Mouse (Mus musculus) cerebellum, postnatal 4 days (tissue): ENCODE measurements at regions not wholly inside any gene's neighbourhood (a gene's known extent, or its start where the extent isn't known, plus 50 kb on each side); places are given as distances from the start of the nearest gene placed in this dataset.
A peak's percentile ranks its signal among the peaks of the same experiment; 100 is the strongest.

Experiments used
- DNase-seq, 2 experiments: peaks; one replicate each; pipeline ENCODE4 v3.0.0; 2022; ENCODE audit warnings: low spot score in 2 of 2, mixed read lengths in 1 of 2

- DNase-seq: no peak
These were observed 55.1 kb upstream of the Gpc1 start for GRCm38 (mm10) chr1:92776353-92776752.

GRCm38 (mm10) chr1:92775908-92776307 lies 55.5 kb upstream of the Gpc1 start:
- DNase-seq: no peak

- DNase-seq: no peak
These were observed 56.4 kb upstream of the Gpc1 start for GRCm38 (mm10) chr1:92774743-92775692.

DNA sequence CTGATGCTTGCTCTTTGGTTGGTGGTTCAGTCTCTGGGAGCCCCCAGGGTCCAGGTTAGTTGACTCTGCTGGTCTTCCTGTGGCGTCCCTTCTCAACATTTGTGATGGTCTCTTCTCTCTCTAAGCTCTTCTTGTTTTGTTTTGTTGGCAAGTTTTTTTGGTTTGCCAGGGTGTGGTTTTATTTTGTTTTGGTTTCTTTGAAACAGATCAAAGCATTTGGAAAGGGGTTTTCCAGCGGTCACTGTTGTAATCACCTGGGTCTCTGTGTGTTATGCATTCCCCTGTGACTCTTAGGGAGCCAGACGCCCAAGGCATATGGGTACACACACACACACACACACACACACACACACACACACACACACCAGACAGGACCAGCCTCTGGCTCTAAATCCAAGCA lies 57.4 kb upstream of the Gpc1 start:
- no peak for DNase-seq

GRCm38 (mm10) chr1:92772784-92773113 lies 58.7 kb upstream of the Gpc1 start:
- DNase-seq: no peak

DNA sequence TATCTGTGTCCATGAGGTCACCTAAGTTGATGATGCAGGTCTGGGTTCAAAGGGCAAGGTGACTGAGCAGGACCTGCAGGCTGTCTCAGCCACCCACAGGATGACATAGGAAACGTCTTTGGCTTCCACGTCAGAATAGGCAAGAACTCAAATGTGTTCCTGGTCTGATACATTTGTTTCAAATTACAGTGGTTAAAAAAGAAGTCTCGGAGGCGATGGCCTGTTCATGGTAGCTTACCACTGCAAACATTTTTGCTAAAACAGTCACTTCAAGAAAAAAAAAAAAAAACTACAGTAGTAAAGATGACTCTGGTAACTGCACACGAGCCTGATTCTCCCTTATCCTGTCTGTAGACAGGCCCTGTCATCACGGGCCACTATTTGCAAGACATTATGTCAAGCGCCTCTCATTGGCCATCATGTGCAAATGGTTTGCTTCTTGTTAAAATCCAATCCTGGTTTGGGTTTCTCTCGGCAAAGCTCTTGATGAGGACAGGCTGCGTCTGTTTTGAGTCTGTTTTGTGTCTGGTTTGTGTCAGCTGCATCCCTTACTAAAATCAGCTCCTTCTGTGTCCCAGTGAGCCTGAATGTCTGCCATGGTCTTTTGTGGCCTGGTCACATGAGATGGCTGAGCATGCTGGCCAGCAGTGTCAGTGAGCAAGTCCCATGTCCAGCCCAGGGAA lies 59.2 kb upstream of the Gpc1 start:
- no peak for DNase-seq

- peak in 1 of 2 experiments; percentile 69 for DNase-seq
These were observed 61.7 kb upstream of the Gpc1 start for GRCm38 (mm10) chr1:92769696-92770095.

DNA sequence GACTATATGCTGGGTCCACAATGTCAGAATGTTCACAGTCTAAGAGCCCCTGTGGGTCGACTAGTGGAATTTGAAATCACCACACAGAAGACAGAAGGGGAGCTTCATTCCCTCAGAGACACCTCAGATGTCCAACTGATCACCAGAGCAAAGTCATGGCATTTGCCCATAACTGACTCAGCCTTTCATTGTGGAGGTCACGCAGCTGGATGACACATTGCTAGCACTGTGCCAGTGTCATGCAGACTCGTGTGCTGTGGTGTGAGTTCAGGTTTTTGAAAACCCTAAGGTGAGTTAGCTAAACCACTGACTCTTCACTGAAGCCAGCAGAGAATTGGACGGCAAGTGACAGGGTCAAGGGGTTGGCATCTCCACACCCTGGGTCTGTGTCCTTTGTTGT lies 62.3 kb upstream of the Gpc1 start:
- DNase-seq: no peak

- no peak for DNase-seq
These were observed 64.9 kb upstream of the Gpc1 start for GRCm38 (mm10) chr1:92766496-92766895.

DNA sequence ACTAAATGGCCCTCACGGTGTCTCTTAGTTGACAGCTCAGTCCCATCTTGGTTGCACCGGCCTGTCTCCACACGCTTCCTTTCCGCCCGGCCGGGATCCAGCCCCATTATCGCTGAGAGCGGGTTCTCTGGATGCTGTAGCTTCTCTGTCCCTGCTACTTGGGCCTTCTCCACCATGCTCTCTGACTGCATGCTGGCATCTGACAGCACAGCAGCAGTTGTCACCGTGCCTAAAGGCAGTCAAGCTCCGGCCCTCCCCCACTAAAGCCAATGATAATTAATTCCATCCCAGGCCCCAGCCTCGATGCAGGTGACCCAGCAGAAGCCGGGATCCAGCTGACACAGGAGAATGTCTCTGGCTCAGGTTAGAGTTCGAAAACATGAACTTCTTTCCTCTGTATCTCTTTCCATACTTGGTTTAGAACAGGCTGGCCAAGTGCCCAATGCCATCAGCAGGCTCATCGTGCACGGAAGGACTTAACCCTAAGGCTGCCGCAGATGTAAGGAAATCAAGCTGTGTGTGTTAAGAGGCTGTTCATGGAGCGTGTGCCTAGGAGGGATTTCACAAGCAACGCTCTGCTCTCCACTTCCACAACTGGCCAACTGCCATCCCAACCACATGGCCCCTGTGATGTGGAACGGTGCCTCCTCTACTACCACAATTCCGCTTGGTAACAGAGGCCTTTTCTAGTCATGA lies 76.5 kb upstream of the Gpc1 start:
- peak in 1 of 2 experiments; percentile 58 for DNase-seq

DNA sequence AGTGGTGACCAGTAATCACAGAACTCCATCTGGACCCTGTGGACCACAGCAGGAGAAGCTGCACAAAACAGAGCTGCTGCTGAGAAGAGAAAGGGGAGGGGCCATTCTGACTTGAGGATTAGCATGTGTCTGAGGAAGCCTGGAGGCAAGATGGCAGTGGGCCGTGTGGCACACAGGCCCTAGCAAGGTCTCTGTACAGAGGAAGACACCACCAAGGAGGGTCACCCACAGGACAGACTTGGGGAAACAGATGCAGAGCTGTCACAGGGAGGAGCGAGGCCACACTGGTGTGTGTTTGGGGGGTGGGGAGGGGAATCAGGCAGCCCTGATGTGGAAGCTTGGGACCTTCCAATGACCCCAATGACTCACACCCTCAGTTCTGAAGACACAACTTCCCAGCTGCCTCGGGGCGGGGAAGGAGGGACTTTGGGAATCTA lies 79.7 kb upstream of the Gpc1 start:
- DNase-seq: no peak

DNA sequence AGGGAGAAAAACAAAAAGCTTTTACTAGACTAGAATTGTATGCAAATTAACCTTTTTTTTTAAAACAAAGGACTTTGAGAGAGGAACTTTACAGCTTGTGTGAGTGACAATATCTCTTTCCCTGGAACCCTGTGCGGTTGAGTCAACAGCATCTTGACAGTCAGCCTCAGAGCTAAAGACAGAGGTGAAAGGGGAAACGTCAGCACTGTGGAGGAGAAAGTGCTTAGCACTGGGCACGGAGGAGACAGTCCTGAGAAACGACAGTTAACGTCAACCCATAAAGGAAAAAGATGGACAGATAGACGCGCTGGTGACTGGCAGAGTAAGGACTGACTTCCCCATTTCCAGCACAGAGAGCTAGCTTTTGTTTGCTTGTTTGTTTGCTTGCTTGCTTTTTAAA lies 82.0 kb upstream of the Gpc1 start:
- no peak for DNase-seq

DNA sequence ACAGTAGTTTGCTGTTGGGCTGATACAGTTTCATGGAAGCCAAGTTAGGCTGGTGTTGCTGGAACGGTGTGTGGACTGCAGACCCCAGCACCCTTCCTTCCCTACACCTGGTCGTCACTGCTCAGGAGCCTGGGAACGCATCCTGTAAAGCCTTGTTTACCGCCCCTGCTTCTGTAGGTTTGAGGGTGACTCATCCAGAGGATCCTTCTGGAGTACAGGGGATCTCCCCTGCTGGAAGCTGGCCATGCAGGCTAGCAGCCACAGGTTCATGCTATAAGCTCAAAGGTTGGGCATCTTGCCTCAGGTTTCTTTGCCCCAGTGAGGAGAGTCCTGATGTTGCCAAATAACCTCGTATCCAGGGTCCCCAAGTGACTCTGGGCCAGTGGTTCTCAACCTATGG lies 86.2 kb upstream of the Gpc1 start:
- DNase-seq: no peak

- peak in 1 of 2 experiments; percentile 65 for DNase-seq
These were observed 86.8 kb upstream of the Gpc1 start for GRCm38 (mm10) chr1:92744528-92745241.

DNA sequence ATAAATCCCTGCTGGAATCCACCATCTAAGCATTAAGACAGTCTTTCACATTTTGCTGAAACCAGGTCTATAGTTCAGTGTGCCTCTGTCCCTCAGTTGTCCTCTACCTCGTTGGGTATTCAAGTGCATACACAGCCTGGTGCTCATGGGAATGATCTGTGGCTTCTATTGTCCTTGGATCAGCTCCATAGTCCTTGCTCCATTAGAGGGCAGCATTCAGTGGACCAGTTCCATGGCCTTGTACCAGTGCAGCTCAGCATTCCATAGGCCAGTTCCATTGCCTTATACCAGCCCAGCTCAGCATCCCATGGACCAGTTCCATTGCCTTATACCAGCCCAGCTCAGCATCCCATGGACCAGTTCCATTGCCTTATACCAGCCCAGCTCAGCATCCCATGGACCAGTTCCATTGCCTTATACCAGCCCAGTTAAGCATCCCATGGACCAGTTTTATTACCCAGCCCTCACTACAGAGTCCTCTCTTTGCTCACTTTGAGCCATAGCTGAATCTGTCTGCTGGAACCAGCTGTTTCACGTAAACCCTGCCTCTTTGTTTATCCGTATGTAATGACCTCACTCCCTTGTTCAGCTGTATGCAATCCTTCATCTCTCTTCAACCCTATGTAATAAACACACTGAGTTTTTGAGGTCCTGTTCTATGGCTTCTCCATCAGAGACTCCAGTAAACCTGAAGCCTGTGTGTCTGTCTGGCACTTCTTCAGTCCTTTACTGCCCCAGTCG lies 88.4 kb upstream of the Gpc1 start:
- no peak for DNase-seq

GRCm38 (mm10) chr1:92742300-92742699 lies 89.1 kb upstream of the Gpc1 start:
- no peak for DNase-seq

DNA sequence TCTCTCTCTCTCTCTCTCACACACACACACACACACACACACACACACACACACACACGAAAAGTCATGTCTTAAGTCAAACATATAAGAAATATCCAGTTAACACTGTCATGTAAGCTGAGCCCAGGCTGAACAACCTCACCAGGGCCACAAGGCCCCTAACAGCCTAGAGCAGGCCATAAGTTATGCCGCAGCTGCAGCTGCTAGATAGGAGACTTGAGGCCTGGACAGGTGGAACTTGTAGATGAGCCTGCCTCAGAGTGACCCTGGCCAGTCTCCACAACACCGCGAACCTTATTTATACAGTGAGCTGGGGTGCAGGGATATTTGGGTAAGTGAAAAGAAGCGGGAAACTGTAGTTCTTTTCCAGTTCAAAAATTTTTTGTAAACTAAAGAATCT lies 90.4 kb upstream of the Gpc1 start:
- DNase-seq: no peak

GRCm38 (mm10) chr1:92737600-92738197 lies 89.1 kb upstream of the Otos start:
- DNase-seq: no peak

- DNase-seq: no peak
These were observed 87.8 kb upstream of the Otos start for GRCm38 (mm10) chr1:92736411-92736810.

GRCm38 (mm10) chr1:92733732-92734131 lies 85.1 kb upstream of the Otos start:
- no peak for DNase-seq
